Mouse (Mus musculus) lung, adult 2 months (tissue): Measurements from ENCODE around the gene Nxph2. TPM values are rescaled to one million over a fixed set of nuclear protein-coding genes. Genes with fewer than 3 reads are reported as not detected.
"Not testable (repeated sequence)": the region's sequence is repeated elsewhere in the genome, so short reads cannot be mapped to it uniquely, and the experiment has no call there.

ENCODE experiments used
- DNase-seq: peaks from one replicate; pipeline ENCODE4 v3.0.0; 2022
- H3K4me1 ChIP-seq: fragments of 200-500 bp; 2 replicates; pipeline ENCODE4 v1.6.1; 2011; ENCODE audit warnings: low read length; ENCODE audit not compliant: control insufficient read depth, insufficient read depth
- H3K4me3 ChIP-seq: fragments of 200-500 bp; replicated peaks from 2 replicates; pipeline ENCODE3; 2011; ENCODE audit warnings: low read depth, mild to moderate bottlenecking, control low read depth, low read length; ENCODE audit errors: extremely low read depth
- CTCF ChIP-seq: fragments of 200-500 bp; IDR thresholded peaks from 2 replicates; pipeline ENCODE4 v1.5.1; 2011; ENCODE audit warnings: mild to moderate bottlenecking, low read length, control low read depth; ENCODE audit not compliant: insufficient read depth
- POLR2A ChIP-seq: fragments of 200-500 bp; IDR thresholded peaks from 2 replicates; pipeline ENCODE4 v1.6.1; 2011; ENCODE audit warnings: low read depth, mild to moderate bottlenecking, control low read depth, low read length, borderline replicate concordance; ENCODE audit errors: extremely low read depth
- WGBS: fragments of 180-500 bp; shearing (Covaris S2); methylation state at CpG from one replicate; pipeline ENCODE4 v1.1.7; 2018; 5-methylcytosine and 5-hydroxymethylcytosine counted together
- polyA plus RNA-seq: library from polyadenylated mRNA; depleted of rRNA; stranded (reverse); fragments of >200 nt; gene quantifications from 2 replicates; pipeline ENCODE4 v1.2.3, GENCODE M21; 2012; rRNA removed

The Nxph2 gene
- polyA plus RNA-seq = not detected in 2 replicates

- Histone ChIP-seq H3K4me3 (no peak within 1 kb of the TSS), H3K4me1 (no peaks in the 10 kb centered on the region)
- no peak for DNase-seq
- 5% methylated on average over 31 of the region's 31 CpGs for WGBS
- TF ChIP-seq POLR2A (no peak), CTCF (no peak)
These were observed at the start of gene Nxph2 for GRCm38 (mm10) chr2:23320746-23321585. Gene Nxph2 (plus strand): TSS chr2:23321246.

GRCm38 (mm10) chr2:23290991-23291390 lies 30.1 kb upstream of the Nxph2 start:
- DNase-seq, H3K4me1 ChIP-seq, H3K4me3 ChIP-seq: not testable (repeated sequence)
- 56% methylated on average over 19 of the region's 19 CpGs for WGBS

GRCm38 (mm10) chr2:23314869-23315268 lies 6.2 kb upstream of the Nxph2 start:
- WGBS = 2% methylated on average over 1 of the region's 1 CpGs
- no peak overlapping the region for H3K4me3 ChIP-seq
- TF ChIP-seq CTCF = no peak
- no peak for TF ChIP-seq POLR2A
- H3K4me1 ChIP-seq = no peaks in the 10 kb centered on the region
- DNase-seq = no peak

Other genes starting within 250 kb of the Nxph2 start
- gene Mastl, start 165.2 kb upstream of the Nxph2 start, polyA plus RNA-seq = 0.08 and 0.17 TPM in 2 replicates
- 3.9 and 6.2 TPM in 2 replicates for gene Yme1l1, start 164.9 kb upstream of the Nxph2 start, polyA plus RNA-seq
- gene 4931423N10Rik, start 113.8 kb upstream of the Nxph2 start, polyA plus RNA-seq = not detected in 2 replicates